Mouse (Mus musculus) left cerebral cortex, postnatal 14 days (tissue): Measurements from ENCODE around the gene Vamp8. TPM values are rescaled to one million over a fixed set of nuclear protein-coding genes. Genes with fewer than 3 reads are reported as not detected.

Source experiments
- DNase-seq, 2 experiments: peaks; one replicate each; pipeline ENCODE4 v3.0.0; 2021 to 2022; ENCODE audit warnings: low spot score in 2 of 2, mixed read lengths in 1 of 2
- intact Hi-C: fragments of 180-260 bp; cut with DNase I; formaldehyde crosslinking; loops from one replicate; pipeline ENCODE4 v1.15.1; 2025
- total RNA-seq, 2 experiments: library from RNA; stranded (reverse); gene quantifications; 2 replicates each; pipeline ENCODE4 v1.2.3; 2021

Gene Vamp8
- total RNA-seq, 2 experiments from 2014 or later = 9.6 to 11.0 TPM

DNA sequence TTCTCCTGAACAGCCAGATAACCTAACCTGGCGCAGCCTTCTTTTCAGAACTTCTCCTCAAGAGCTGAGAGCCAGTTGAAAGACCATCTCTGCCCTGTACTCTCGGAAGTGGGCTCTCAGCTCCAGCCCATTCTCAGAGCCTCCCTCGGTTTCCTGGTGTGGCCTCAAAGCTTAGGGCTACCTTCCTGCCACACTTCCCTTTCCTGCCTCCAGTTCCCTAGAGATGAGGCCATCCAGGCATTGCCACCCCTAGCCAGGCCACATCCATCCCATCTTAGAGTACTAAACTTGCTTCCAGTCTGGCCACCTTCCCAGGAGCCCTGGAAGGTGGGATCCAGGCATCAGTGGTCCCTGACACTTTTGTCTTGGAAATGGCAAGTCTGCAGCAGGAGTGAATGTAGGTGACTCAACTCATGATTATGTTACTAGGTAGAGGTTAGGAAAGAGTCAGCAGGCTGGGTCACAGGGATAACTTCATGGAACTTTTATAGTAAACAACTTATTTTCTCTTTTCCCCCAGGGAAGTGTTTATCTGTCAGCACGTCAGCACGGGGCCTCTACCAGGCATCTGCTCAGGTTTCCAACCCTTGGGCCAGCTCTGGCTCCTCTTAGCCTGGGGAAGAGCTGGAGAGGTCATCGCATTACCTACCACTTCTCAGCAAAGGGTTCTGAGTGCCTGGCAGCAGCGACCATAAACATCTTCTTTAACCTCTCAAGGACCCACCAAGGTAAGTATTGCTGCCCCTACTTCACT lies 10.9 kb downstream of the Vamp8 start:
- intact Hi-C loops = no loop called here
- no peak for DNase-seq

DNA sequence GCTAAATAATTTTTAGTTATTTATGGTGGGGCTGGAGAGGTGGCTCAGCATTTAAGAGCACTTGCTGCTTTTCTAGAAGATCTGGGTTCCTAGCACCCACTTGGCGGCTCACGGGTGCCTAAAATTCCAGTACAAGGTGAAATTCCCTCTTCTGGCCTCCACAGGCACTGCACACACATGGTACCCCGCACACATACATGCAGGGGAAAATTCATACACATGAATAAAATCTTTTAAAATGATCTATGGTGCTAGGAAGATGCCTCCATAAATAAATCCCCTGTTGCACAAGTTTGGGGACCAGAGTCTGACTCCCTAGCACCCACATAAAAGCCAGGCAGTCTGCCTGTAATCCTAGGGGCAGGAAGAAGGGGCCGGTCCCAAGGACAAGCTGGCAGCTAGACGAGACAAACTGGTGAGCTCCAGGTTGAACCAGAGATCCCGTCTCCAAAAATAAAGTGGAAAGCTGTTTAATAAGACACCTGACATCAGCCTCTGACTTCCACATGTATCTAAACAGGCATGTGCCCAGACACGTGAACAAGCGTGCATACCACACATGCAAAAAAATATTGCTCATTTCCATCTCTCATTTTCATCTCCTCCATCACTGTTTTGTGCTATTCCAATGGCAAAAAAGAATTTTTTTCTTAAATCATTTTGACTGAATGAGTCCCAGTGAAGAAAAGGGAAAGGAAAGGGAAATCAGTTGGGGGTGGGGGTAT lies 11.8 kb downstream of the Vamp8 start:
- intact Hi-C loops = no loop called here
- no peak for DNase-seq

DNA sequence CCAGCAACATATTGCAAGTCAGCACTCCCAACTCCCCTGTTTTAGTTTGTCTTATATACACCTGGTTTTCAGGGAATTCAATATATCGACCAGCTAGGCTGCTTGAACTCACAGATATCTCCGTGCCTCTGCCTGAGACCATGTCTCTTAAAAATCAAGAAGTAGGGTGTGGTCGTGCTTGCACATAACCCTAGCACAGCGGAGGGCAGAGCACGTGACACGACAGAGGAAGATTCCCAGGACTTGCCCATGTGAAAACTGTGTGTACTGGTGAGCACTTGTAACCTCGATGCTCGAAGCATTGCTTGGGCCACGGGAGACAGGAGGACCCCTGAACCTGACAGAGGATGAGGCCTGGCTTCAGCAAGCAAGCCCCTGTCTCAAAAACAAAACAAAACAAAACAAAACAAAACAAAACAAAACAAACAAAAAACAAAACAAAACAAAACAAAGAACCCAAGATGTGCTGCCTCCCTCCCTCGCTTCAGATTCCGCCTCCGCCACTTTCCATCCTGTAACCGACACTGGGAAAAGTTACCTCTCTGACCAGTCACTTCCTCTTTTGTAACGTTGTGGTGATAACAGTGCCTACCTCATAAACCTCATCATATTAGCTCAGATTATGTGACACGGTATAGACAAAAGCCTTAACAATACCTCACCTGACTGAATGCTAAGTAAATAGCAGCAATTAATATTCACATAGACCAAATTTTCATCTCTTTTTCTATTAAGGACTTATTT lies 15.5 kb downstream of the Vamp8 start:
- intact Hi-C loops = no loop called here
- no peak for DNase-seq

DNA sequence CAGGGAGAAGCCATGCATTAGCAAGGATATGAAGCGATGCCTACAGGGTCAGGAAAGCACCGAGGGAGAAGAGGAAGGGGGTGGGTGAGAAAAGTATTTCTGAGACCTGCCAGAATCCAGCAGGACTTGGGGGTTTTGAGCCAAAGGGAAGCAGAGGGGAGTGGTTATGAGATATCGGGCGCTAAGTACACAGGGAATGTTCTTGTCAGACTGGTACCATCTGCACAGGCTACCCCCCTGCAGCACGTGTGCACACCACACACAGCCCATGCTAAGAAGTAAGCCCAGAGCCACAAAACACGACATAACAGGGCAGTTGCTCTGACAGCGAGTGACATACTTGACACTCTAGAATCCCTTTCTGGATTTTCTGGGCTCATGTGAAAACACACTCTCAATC lies 16.3 kb downstream of the Vamp8 start:
- intact Hi-C loops = no loop called here
- no peak for DNase-seq

DNA sequence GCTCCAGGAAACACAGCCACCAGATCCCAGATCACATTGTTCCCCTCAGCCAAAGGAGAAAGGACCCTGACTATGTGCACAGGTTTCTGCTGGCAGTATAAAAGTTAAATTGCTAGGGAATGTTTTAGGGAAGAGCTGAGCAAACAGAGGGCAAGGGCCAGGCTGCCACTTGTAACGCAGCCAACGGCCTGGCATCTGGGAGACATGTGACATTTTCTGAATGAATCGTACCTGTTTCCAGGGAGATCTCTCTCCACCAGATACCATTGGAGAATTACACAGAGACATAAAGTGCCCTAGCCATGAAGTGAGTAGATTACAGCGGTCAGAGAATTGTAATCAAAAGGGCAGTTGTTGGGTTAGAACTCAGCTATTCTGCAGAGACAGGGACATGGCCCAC lies 17.3 kb downstream of the Vamp8 start:
- intact Hi-C loops = no loop called here
- DNase-seq = no peak

DNA sequence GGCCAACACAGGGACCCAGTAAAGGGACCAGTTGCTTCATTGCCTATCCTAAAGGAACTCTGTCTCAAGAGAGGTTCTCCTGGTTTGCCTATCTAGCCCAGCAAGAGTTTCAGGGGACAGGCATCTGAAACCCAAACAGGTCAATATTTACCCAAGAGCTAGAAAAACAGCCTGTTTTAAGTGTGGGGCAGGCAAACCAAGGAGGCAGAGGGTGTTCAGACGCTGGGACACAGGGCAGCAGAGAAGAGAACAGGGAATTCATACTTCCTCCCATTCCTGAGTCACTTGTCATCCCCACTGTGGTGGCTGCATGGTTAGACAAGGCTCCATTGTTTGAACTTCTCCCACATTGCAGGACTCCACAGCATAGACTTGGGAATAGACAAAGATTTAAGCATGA lies 18.9 kb downstream of the Vamp8 start:
- no peak for DNase-seq
- intact Hi-C loops = no loop called here

DNA sequence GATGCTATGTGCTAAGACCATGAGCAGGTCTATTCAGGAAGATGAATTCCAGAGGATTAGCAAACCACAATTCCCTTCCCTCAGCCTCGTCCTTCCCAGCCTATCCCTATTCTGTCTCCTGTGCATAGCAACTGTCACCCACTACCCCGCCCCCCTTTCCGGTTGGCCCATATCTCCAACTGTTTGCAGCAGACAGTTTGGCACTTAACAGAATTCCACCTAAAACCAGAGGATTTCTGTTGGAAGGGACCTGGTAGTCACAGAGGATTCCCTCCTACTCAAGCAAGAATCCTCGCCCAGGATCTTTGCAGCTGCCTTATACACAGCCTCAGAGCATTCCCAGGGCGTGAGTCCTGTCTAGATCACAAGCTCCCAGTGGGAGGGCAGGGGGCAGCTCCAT lies 19.4 kb downstream of the Vamp8 start:
- DNase-seq = peak; percentile 60 to 74
- intact Hi-C loops = no loop called here

DNA sequence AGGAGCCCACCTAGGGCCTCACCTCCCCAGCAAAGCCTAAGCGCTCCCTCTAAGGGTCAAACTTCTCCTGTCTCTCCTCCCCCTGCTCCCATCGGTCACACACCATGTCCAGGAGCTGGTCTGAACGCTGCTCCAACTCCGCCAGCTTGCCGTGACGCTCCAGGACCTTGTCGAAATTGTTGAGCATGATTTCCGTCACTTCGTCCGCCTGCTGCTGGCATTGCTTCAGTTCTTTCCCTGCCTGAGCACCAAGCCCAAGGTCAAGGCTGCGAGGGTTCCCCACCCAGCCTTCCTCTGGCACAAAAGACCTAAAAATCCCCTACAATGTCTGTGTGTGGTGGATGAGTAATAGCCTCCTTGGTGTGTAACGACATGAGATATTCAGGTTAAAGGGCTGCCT lies 20.4 kb downstream of the Vamp8 start:
- intact Hi-C loops = no loop called here
- DNase-seq = no peak

DNA sequence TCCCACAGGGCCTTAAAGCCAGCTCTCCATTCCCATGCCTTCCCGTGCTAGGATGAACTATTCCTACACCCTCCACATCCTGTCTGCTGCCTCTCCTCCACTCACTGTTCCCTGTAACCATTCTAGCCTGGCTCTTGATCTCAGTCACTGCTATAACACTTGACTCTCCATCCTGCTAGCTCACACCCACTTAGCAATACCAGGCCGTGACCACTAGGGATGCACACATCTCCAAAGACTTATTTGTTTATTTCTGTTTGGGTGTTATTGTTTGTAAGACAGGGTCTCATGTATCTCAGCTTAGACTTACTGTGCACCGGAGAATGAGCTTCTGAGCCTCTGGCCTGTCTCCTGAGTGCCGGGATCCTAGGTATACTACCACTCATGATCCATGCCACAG lies 20.9 kb downstream of the Vamp8 start:
- no peak for DNase-seq
- intact Hi-C loops = no loop called here

DNA sequence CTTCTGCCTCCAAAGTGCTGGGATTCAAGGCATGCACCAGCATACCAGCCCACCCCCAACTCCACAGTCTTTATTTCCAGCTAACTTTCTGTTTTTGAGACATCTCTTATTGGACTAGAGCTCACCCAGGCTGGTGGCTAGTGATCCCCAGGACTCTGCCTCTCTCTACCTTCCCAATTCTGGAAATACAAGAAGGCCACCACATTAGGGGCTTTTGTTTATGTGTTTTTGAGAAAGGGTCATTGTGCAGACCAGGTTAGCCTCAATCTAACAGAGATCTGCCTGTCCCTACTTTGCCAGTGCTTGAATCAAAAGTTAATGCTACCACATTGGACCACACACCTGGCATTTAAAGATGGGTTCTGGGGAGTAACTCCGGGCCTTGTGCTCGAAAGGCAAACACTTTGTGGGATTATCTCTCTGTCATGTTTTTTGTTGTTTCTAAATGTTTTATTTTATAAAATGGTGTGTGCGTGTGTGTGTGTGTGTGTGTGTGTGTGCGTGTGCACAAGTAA lies 23.0 kb downstream of the Vamp8 start:
- intact Hi-C loops = no loop called here
- no peak for DNase-seq

DNA sequence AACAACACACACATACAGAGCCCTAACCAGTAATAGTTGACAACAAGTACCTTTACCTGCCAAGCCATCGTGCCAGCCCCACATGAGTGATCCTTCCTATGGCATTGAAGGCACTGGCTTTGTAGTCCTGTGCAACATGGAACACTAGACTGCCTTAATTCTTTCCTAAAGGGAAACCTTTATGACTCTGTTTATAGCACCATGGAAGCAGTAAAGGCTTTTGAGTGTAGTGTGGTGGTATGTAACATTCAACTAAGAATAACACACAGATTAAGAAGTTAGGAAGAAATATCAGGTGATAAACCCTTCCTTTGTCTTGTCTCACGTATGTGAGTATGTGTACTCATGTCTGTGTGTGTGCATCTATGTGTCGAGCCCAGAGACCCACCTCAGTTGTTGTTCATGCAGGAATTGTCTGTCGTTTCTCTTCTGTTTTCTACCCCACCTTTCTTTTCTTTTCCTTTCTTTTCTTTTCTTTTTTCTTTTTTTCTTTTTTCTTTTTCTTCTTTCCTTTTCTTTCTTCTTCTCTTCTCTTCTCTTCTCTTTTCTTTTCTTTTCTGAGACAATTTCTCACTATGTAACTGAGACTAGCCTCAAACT lies 23.6 kb downstream of the Vamp8 start, which contains the start of gene Rnf181:
Gene Rnf181 (minus strand): TSS at position 113 of the 600 bp plus-strand sequence.
- no peak for DNase-seq
- intact Hi-C loops = no loop called here

DNA sequence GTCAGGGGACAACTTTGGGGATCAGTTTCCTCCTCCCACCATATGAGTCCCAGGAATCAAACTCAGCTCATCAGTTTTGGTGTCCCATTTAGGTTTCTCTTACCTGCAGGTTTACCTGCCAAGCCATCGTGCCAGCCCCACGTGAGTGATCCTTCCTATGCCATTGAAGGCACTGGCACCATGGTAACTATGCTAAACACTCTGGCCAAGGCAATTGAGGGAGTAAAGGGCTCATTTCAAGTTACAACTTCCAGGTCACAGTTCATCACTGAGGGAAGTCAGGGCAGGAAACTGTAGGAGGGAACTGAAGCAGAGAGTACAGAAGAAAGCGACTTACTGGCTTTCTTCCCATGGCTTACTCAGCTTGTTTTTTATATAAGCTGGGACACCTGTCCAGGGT lies 24.2 kb downstream of the Vamp8 start:
- no peak for DNase-seq
- intact Hi-C loops = no loop called here

DNA sequence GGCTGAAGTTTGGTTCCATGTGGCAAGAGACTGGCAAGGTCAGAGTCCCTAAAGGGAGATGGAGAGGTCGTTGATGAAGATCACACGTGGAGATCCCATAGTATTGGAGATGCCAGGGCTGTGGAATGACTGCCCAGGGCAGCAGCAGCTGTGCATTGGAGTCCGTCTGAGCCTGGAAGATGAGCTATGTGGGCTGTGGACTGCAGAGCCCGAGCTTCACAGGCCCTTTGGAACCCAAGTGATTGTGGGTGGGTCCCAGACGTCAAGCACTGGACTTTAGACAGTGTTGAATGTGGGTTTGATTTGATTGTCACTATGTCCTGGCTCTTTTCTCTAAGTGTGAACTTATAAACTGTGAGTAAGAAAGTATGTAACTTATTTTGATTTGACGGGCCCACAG lies 25.5 kb downstream of the Vamp8 start:
- DNase-seq = no peak
- intact Hi-C loops = loop anchor here (5.0 kb wide), 2 partner anchors 42 to 172 kb away; no protein-coding TSS in a partner anchor

DNA sequence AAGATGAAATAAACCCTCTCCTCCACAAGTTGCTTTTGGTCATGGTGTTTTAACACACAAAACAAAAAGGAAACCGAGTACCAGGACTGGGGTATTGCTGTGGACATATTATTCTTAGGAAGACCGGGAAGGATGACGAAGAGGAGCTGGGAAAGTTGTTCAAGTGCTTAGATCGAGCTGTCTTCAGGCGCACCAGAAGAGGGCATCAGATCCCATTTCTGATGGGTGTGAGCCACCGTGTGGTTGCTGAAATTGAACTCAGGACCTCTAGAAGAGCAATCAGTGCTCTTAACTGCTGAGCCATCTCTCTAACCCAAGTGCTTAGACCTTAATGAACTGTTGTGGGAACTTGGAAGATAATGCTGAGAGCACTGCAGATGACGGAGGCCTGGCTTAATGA lies 26.5 kb downstream of the Vamp8 start:
- intact Hi-C loops = loop anchor here (5.0 kb wide), 2 partner anchors 43 to 173 kb away; no protein-coding TSS in a partner anchor
- DNase-seq = no peak

DNA sequence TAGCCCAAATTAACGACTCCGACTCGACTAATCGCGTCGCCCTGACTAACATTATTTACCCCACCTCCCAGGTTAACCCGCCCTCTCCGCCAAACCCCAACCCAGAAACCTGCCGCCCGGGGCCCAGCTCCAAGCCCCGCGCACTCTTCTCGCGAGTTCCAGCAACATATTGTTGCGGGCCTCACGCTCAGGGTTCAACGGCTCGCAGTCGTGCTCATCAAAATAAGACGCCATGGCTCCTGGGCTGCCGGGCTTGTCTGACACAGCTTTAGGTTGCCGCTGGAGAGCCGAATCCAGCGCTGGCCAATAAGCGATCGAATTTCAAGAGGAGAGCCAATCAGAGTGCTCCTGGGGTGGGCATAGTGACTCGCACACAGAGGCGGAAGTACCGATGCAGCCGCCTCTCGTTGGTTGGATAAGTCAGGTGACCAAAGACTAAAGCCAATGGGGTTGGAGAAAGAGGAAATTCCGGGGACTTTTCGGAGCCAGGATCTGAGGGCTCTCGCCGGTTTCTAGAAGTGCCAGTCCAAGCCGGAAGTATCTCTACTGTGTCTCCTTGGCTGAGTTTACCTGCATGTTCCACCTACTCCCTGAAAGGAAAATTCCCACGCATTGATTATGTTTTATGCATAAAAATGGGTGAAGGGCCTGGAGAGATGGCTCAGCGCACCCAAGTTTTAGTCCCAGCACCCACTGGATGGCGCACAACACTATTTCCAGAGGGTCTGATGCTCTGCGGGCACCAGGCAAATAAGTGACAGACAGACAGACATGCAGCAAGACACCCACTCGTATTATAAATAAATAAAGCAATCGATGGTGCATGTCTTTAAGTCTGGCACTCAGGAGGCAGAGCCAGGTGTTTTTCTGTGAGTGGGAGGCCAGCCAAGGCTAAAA lies 28.1 kb downstream of the Vamp8 start:
- intact Hi-C loops = loop anchor here (5.0 kb wide), 2 partner anchors 45 to 175 kb away; no protein-coding TSS in a partner anchor
- peak; percentile 95 to 99 for DNase-seq

DNA sequence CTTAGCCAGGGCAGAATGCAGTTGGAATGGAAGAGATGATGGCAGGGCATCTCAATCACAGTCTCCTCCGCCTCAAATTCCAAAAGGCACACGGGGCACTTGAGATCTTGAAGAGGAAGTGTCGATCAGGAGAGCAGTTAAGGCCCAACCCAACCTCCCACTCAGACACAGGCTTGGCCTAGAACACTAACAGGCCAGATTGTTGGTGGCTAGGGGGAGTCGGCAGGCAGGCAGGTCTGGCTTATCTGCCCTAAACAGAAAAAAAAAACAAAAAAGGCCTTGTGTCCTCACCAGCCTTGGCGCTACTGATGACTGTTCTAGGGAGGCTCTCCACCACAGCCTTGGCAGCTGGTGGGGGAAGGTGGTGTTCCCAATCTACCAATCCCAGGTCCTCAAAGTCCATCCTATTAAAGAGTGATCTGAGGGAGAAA lies 29.4 kb downstream of the Vamp8 start:
- intact Hi-C loops = loop anchor here (5.0 kb wide), 2 partner anchors 46 to 176 kb away; no protein-coding TSS in a partner anchor
- no peak for DNase-seq

DNA sequence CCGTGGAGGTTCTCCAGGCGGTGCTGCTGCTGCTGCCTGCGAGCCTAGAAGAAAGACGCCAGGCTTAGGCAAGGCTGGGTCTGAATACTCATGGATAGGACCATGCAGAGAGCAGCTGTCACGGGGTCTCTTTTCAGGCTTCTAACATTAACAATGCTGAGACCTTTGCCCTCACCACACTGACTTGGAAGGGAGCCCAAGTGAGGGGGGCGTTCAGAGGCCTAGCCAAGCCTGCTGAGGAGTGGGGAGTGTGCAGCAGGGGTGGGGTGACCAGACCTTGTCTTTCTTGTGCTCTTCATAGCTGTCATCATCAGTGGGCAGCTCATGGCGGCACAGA lies 29.9 kb downstream of the Vamp8 start:
- no peak for DNase-seq
- intact Hi-C loops = loop anchor here (5.0 kb wide), 2 partner anchors 47 to 177 kb away; no protein-coding TSS in a partner anchor

DNA sequence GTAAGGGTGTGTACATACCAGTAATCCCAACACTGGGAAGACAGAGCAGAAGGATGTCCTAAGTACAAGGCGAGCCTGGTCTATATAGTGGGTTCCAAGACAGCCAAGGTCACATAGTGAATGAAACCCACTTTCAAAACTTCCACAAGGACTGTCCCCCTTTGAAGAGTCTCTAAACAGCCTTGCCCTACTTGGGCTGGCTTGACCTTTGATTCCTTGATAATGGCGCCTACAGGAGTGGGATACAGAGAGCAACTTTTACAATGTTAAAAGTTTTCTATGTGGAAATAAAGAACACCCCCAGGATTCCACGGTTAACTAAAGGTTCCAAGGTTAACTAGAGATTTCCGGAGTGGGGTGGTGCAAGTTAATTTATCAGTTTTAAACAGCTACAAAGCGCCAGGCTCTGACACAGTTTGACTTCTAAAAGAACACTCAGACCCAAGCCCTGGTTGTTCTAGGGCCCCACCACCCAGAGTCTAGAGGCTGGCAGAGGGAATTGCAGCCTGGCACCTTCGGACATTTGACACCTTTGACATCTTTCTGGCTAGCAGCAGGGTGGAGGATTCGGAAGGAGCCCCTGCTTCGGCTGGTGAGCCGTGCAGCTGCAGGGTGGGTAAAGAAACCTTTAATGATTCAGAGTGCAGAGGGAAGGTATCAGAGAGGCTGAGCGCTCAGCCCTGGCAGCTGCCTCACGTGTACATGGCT lies 30.5 kb downstream of the Vamp8 start:
- intact Hi-C loops = loop anchor here (5.0 kb wide), 2 partner anchors 47 to 177 kb away; no protein-coding TSS in a partner anchor
- no peak for DNase-seq
